Mouse (Mus musculus) right cerebral cortex, postnatal 36 days (tissue): ENCODE data around the gene Gm20721.

Experiments used
- DNase-seq, 2 experiments: peaks; one replicate each; pipeline ENCODE4 v3.0.0; 2022; ENCODE audit warnings: low spot score in 2 of 2, mixed read lengths in 1 of 2

The Gm20721 gene

GRCm38 (mm10) chr2:174298471-174298870 lies 48.0 kb downstream of the Gm20721 start:
- no peak for DNase-seq

DNA sequence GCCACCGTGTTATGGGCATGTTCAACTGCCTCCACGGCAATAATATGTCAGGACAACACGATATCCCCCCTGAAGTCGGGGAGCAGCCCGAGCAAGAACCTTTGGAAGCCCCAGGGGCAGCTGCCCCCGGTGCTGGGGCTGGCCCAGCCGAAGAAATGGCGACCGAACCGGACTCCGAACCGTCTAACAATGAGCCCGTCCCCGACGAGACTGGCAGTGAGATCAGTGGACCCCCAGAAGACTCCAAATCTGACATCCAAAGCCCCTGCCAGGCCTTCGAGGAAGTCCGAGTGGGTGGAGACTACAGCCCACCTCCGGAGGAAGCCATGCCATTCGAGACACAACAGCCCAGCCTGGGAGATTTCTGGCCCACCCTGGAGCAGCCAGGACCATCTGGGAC lies 48.7 kb downstream of the Gm20721 start:
- DNase-seq = no peak

DNA sequence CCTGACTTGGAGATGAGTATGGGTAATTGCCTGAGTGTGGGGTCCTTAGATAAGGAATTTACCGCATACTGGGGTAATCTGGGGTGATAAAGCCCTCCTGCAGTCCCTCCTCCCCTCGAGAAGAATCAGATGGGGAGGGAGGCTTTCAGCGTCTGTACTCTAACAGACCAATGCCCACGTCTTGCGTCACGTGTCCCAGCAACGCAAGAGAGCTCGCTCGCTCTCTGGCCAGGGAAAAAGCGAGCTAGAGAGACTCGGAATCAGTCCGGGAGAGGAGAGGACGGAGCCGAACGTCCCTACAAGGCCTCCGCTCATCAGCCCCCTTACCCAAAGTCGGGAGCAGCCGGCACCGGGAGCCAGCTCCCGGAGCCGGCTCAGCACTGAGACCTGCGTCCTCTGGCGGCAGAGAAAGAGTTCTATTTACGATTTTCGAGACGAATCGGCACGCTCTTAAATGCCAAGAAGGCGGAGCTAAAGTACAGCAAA lies 49.4 kb downstream of the Gm20721 start:
- no peak for DNase-seq

GRCm38 (mm10) chr2:174295900-174296465 lies 50.5 kb downstream of the Gm20721 start:
- no peak for DNase-seq

GRCm38 (mm10) chr2:174295175-174295899 lies 51.2 kb downstream of the Gm20721 start:
- DNase-seq = peak; percentile 34 to 43

- no peak for DNase-seq
These were observed 52.1 kb downstream of the Gm20721 start for GRCm38 (mm10) chr2:174294457-174294856.

- DNase-seq = no peak
These were observed 54.9 kb downstream of the Gm20721 start for GRCm38 (mm10) chr2:174291662-174292030.

DNA sequence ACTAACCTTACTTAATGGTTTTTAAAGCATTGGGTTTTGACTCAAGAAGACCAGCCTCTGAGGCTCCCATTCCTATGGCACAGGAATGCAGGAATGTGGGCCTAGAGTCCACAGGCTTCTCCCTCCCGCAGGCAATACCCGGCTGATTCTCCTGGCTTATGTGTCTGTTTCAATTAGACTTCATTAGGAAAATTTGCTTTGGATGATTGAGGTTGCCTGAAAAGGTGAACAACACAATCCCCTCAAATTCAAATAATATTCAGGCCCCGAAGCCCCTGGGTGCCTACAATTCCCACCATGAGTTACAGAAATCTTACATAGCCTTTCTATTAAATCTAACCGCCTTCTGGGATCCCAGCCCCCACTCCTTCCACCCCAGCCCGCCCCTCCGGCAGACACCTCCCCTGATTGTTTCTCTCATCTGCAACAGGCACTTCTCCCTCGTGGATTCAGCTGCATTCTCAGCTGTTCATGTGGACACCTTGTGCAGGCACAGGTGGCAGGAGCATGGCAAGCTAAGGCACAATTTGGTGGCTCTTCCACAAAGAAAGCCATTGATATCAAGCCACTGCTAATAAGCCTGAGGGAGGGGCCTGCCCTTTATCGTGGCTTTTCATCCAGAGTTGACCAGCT lies 55.4 kb downstream of the Gm20721 start:
- no peak for DNase-seq

- no peak for DNase-seq
These were observed 57.7 kb downstream of the Gm20721 start for GRCm38 (mm10) chr2:174288673-174289430.

DNA sequence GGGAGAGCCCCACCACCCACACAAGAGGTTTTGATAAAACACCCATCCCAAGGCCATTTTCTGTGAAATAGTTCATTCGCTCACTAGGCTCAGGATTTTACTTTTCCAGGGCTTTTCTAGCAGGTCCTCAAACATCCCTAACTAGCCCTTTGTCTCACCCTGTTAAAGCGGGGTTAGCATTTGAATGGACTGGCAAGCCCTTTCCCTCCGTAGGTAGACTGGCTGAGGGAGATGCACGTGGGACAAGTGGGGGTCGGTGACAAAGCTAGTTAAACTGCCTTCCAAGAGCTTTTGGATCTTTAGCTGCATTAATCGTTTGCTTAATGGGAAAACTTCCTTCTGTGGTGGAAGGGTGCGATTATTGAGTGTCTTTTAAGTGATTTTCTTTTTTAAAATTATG lies 58.6 kb downstream of the Gm20721 start:
- DNase-seq = no peak

- DNase-seq = no peak
These were observed 60.5 kb downstream of the Gm20721 start for GRCm38 (mm10) chr2:174285921-174286470.

GRCm38 (mm10) chr2:174284807-174285457 lies 61.6 kb downstream of the Gm20721 start:
- no peak for DNase-seq

DNA sequence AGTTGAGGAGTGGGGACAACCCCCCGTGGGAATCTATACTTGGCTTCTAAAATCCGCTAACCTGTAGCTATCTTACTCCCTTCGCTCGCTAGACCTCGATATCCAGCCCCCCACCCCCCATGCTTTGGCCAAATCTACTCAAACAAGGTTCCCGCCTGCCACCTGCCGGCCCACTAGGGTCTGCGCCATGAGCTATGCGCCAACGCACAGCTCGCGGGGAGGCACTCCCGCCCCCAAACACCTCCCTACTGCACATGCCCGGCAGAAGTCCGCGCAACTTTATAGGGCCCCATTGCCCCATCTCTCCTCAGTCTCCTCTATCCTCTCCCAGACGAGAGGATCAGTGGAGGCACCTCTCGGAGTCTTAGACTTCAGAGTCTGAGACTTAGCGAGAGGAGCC lies 62.5 kb downstream of the Gm20721 start, which contains the start of gene Gnas:
TSS of gene Gnas (plus strand) at position 310 of the 400 bp plus-strand sequence.
- no peak for DNase-seq

DNA sequence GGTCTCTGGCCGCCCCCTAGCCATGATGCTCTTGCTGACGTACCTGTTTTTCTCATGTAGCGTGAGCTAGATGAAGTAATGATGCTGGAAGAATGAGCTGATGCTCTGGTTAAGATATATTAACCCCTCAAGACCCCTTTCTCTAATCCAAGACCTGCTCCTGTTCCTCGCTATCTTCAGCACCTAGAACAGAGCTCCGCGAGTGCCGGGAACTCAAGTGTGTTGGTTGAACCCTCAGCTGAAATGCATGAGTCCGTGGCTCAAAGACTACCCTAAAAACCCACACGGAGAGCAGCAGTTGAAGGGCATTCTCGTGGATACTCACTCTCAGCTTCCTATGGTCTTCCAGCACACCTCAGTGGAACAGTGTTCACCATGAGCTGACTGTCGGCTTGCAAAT lies 63.2 kb downstream of the Gm20721 start:
- DNase-seq = no peak
